24 mouse cellular contexts compared by ENCODE assay signal in the genomic region with DNA sequence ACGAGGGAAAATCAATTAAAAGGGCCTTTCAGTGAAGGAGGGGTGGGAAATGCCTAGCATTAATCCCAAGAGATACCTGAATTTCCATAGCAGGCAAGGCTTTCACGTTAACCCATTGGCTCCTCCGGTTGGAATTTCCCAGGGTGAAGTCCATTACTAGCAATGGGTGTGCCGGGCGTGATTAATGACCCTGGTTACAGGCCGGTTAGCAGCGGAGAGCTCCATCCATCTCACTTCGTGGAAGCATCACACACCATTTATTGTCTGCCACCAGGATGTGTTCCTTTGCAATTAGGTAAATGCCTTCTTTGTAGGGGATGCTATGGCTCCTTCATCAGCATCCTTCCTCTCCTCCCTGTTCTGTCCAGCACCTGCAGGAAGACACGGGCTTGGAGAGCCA.
"Had no signal": no experiment of that assay in that cellular context is flagged by ENCODE, and none has a peak within 500 bp of the region (broad histone marks: within the 10 kb centered on the region; RNA-seq: fewer than 3 reads in every experiment).

No protein-coding gene starts in this region.

- H3K4me2 ChIP-seq: kidney, embryonic 15.5 days; limb, embryonic 13.5 days; liver, embryonic 12.5 days; liver, embryonic 15.5 days; lung, embryonic 15.5 days; midbrain, embryonic 11.5 days had no signal

- H3K36me3 ChIP-seq: kidney, embryonic 15.5 days; limb, embryonic 10.5 days; limb, embryonic 13.5 days; liver, embryonic 12.5 days; liver, embryonic 15.5 days; lung, embryonic 15.5 days had no signal

- H3K4me3 ChIP-seq: kidney, embryonic 15.5 days; layer of hippocampus, adult 2 months; limb, embryonic 10.5 days; limb, embryonic 13.5 days; liver, embryonic 12.5 days; liver, embryonic 15.5 days; lung, embryonic 15.5 days; megakaryocyte, embryonic 14.5 days had no signal

- H3K9me3 ChIP-seq: kidney, embryonic 15.5 days; limb, embryonic 10.5 days; limb, embryonic 13.5 days; liver, embryonic 12.5 days; liver, embryonic 15.5 days; lung, embryonic 15.5 days had no signal

- H3K27me3 ChIP-seq: kidney, embryonic 15.5 days; limb, embryonic 13.5 days; liver, embryonic 12.5 days; liver, embryonic 15.5 days; lung, embryonic 15.5 days; megakaryocyte, embryonic 14.5 days had no signal

- DNase-seq: kidney, adult 11 months; kidney, adult 8-10 months; kidney, postnatal 25 days; layer of hippocampus, adult 9-11 months; liver; lung, adult 18-20 months; lung, postnatal 10 days; lung, postnatal 36 days; midbrain, embryonic 14.5 days; right cerebral cortex, adult 18-20 months; right cerebral cortex, postnatal 14 days; right cerebral cortex, postnatal 4 days; thymus, adult 2 months; thymus, postnatal 14 days had no signal

- H3K27ac ChIP-seq: kidney, embryonic 15.5 days; layer of hippocampus, adult 2 months; limb, embryonic 10.5 days; limb, embryonic 13.5 days; liver, embryonic 12.5 days; liver, embryonic 15.5 days; lung, embryonic 15.5 days; stomach, postnatal 0 days had no signal

- H3K4me1 ChIP-seq: limb, embryonic 10.5 days; limb, embryonic 13.5 days; liver, embryonic 12.5 days; liver, embryonic 15.5 days; lung, embryonic 15.5 days; megakaryocyte, embryonic 14.5 days had no signal

- H3K9ac ChIP-seq: kidney, embryonic 15.5 days; limb, embryonic 13.5 days; liver, embryonic 12.5 days; liver, embryonic 15.5 days; lung, embryonic 15.5 days had no signal

- ATAC-seq: liver, embryonic 12.5 days had no signal
